Mouse (Mus musculus) embryonic facial prominence, embryonic 11.5 days (tissue): Measurements from ENCODE around the gene Klhl21. TPM values are rescaled to one million over a fixed set of nuclear protein-coding genes. Genes with fewer than 3 reads are reported as not detected.

Experiments used
- ATAC-seq: fragments of 200-750 bp; cut with Nextera tagmentation; replicated peaks from 2 replicates; pipeline ENCODE4 v1.8.0; 2017; ENCODE audit warnings: low read depth; ENCODE audit not compliant: insufficient number of reproducible peaks, low FRiP score, low TSS enrichment
- DNase-seq: peaks from one replicate; pipeline ENCODE4 v3.0.0-alpha.2; 2015; ENCODE audit warnings: low spot score
- H3K27ac ChIP-seq: fragments of 300-500 bp; sonication (generic); replicated peaks from 2 replicates; pipeline ENCODE4 v1.5.1; 2014; ENCODE audit warnings: mild to moderate bottlenecking, low read depth, low read length, control low read depth
- H3K27me3 ChIP-seq: fragments of 300-500 bp; sonication (generic); 2 replicates; pipeline ENCODE4 v1.6.1; 2014; ENCODE audit warnings: mild to moderate bottlenecking, low read length, moderate library complexity, mixed read lengths; ENCODE audit not compliant: control insufficient read depth, insufficient read depth
- H3K36me3 ChIP-seq: fragments of 300-500 bp; sonication (generic); replicated peaks from 2 replicates; pipeline ENCODE4 v1.6.1; 2014; ENCODE audit warnings: low read depth, mild to moderate bottlenecking, low read length, moderate library complexity, mixed read lengths; ENCODE audit not compliant: control insufficient read depth, insufficient read depth
- H3K4me1 ChIP-seq: fragments of 300-500 bp; sonication (generic); 2 replicates; pipeline ENCODE4 v1.6.1; 2014; ENCODE audit warnings: low read length, mixed read lengths; ENCODE audit not compliant: control insufficient read depth, insufficient read depth
- H3K4me2 ChIP-seq: fragments of 300-500 bp; sonication (generic); 2 replicates; pipeline ENCODE4 v1.6.1; 2014; ENCODE audit warnings: low read depth, mild to moderate bottlenecking, control low read depth, low read length, moderate library complexity
- H3K4me3 ChIP-seq: fragments of 300-500 bp; sonication (generic); 2 replicates; pipeline ENCODE4 v1.5.1; 2014; ENCODE audit warnings: low read depth, low read length, control low read depth
- H3K9ac ChIP-seq: fragments of 300-500 bp; sonication (generic); replicated peaks from 2 replicates; pipeline ENCODE4 v1.6.1; 2014; ENCODE audit warnings: mild to moderate bottlenecking, control low read depth, low read length
- H3K9me3 ChIP-seq: fragments of 300-500 bp; sonication (generic); replicated peaks from 2 replicates; pipeline ENCODE4 v1.6.1; 2016; ENCODE audit warnings: mild to moderate bottlenecking, low read length, inconsistent platforms, mixed read lengths; ENCODE audit not compliant: control insufficient read depth
- WGBS: fragments of 180-500 bp; shearing (Covaris S2); extraction: QIAGEN DNeasy Blood & Tissue Kit; methylation state at CpG from one replicate; pipeline ENCODE4 v1.1.7; 2014; 5-methylcytosine and 5-hydroxymethylcytosine counted together
- polyA plus RNA-seq: library from polyadenylated mRNA; unstranded; fragments of >200 nt; fragmentation: Nextera tagmentation; extraction: Ambion mirVana; gene quantifications from 2 replicates; pipeline ENCODE4 v1.2.1, GENCODE M21; 2014

Gene Klhl21
- polyA plus RNA-seq, 1 experiment from 2014 or later: 3.2 TPM

DNA sequence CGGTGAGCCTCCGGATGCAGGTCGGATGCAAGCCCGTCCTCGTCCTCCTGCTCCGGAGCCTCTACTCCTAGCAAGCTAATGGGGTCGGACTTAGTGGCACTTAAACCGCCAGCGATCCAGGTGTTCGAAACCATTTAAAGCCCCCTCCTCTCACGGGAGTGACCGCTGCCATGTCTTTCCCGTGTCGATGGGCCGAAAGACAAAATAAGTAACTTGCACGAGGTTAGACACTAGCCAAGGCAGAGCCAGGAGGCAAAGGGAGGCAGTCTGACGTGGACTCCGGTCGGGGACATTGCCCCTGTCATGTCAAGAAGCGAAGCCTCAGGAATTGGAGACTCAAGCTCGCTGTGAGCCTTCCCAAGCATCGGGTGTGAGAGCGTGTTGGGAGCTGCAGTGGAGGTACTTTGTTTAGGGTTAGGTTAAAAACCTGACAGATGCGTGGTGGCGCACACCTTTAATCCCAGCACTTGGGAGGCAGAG, 31.3 kb downstream of the Klhl21 start:
- WGBS: 5% methylated on average over 25 of the region's 25 CpGs
- DNase-seq (no peak), ATAC-seq (peak; percentile 15)
- peaks cover 24% of the 10 kb centered on the region for H3K36me3 ChIP-seq
- no peaks in the 10 kb centered on the region for H3K9me3 ChIP-seq
- peak overlapping the region; percentile 86 for H3K9ac ChIP-seq
- peak overlapping the region; percentile 98 for H3K4me3 ChIP-seq
- peak overlapping the region; percentile 61 for H3K4me2 ChIP-seq
- H3K4me1 ChIP-seq: no peaks in the 10 kb centered on the region
- H3K27ac ChIP-seq: no peak overlapping the region
- H3K27me3 ChIP-seq: no peaks in the 10 kb centered on the region

DNA sequence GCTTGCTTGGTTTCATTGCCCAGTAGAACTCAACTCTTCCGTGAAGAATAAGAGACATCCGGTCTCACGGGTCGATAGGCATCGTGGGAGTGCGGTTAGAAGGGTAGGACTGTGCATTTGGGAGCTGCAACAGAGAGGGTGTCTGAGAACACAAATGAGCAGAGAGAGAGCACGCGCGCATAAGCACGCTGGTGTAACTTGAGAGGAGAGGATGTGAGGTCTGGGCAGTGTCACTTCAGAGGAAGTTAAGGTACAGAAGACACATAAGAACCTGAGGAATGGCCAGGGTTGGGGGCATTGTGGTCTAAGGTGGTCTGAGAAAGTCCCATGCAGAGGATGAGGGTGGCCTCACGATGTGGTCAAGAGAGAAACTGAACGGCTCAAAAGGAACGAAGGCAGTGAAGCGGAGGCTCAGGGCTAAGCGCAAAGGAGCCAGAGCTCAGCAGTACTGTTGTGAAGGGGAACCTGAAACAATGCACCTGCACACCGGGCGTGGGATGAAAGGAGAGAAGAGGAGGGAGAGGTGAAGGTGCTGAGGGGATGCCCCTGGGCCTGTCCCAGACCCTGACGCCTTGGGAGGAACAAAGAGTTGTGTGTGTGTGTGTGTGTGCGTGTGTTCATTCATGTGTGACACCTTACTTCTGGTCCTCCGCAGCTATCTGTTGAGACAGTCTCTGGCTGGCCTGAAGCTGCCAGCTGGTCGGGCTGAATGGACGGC, 33.5 kb downstream of the Klhl21 start:
- H3K9ac ChIP-seq: no peak overlapping the region
- ATAC-seq: no peak
- H3K27ac ChIP-seq: no peak overlapping the region
- WGBS: 95% methylated on average over 22 of the region's 22 CpGs
- H3K4me2 ChIP-seq: no peak overlapping the region
- DNase-seq: no peak
- H3K4me3 ChIP-seq: no peak overlapping the region
- H3K9me3 ChIP-seq: no peaks in the 10 kb centered on the region
- H3K4me1 ChIP-seq: no peaks in the 10 kb centered on the region
- no peaks in the 10 kb centered on the region for H3K27me3 ChIP-seq
- peaks cover 32% of the 10 kb centered on the region for H3K36me3 ChIP-seq

DNA sequence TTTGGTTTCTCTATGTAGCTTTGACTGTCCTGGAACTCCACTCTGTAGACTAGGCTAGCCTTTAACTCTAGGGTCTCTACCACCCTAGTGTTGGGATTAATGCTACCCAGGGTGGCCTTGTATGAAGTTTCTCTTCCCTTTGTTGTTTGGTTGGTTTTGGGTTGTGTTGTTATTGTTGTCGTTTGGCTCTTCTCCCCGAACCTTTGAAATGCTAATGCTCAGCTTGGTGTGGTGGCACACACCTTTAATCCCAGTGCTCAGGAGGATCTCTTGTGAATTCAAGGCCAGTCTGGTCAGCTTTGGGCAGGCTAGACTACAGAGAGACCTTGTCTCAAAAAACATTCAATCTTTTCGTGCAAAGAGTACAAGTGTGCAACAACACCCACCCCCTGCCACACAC, 34.6 kb downstream of the Klhl21 start:
- no peak overlapping the region for H3K4me2 ChIP-seq
- H3K9me3 ChIP-seq: no peaks in the 10 kb centered on the region
- no peak overlapping the region for H3K9ac ChIP-seq
- WGBS: 86% methylated on average over 3 of the region's 3 CpGs
- H3K4me3 ChIP-seq: no peak overlapping the region
- DNase-seq (no peak), ATAC-seq (no peak)
- H3K27ac ChIP-seq: no peak overlapping the region
- no peaks in the 10 kb centered on the region for H3K27me3 ChIP-seq
- peaks cover 32% of the 10 kb centered on the region for H3K36me3 ChIP-seq
- no peaks in the 10 kb centered on the region for H3K4me1 ChIP-seq

DNA sequence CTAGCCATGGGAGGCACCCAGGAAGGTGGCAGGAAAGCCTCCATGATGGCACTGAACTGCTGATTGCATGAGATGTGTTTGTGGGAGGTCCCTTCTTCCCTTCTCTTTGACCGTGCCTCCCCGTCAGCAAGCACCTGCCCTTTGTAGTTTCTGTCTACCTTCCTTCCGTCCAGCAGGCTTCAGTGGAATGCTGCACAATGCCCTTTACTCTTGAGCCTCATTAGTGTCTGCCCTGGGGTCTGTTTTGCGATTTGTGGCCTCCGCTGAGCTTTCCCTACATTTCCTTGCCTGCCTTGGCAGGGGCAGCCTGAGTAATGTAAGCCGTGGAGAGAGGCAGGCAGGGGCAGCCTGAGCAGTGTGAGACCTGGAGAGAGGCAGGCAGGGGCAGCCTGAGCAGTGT, 36.0 kb downstream of the Klhl21 start:
- peaks cover 32% of the 10 kb centered on the region for H3K36me3 ChIP-seq

DNA sequence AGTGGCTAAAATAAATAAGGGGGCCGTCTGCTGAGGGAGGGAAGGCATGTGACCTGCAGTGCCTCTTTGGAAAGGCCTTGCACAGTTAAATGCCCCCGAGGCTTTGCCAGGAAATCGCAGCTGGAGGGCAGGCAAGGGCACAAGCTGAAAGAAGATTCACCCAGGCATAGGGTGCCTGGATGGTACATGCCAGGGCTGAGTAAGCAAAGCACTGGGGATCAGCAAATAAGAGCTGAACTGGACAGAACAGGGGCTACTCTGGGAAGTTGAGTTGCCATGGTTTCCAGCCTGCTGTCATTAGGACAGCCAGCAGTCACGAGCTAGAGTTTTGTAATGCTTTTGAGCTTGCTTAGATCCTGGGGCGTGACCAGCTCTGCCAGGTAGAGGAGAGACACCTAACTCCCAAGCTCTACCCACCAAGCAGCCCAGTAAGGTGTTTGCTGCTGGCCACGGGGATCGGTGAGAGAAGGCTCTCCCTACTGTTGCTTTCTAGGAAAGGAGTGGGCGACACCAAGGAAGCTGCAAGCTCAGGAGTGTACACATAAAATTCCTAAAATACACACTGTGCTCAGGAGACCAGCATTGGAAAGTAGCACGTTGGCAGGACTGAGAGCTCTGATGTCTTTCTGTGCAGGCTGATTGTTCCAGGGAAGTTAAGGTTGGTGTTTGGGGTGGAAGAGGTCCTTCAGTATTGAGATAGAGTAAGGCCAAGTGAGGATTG, 53.9 kb downstream of the Klhl21 start:
- H3K4me3 ChIP-seq: no peak overlapping the region
- no peak overlapping the region for H3K9ac ChIP-seq
- no peaks in the 10 kb centered on the region for H3K27me3 ChIP-seq
- no peak overlapping the region for H3K27ac ChIP-seq
- 72% methylated on average over 9 of the region's 9 CpGs for WGBS
- no peak for DNase-seq
- peaks cover 9% of the 10 kb centered on the region for H3K36me3 ChIP-seq
- no peaks in the 10 kb centered on the region for H3K4me1 ChIP-seq
- no peak overlapping the region for H3K4me2 ChIP-seq
- no peak for ATAC-seq
- no peaks in the 10 kb centered on the region for H3K9me3 ChIP-seq

More for the DNA sequence above, 36.0 kb downstream of the Klhl21 start:
- ATAC-seq (no peak), DNase-seq (no peak)
- Histone ChIP-seq H3K4me2 (no peak overlapping the region), H3K9me3 (no peaks in the 10 kb centered on the region), H3K27me3 (no peaks in the 10 kb centered on the region), H3K27ac (no peak overlapping the region), H3K4me3 (no peak overlapping the region), H3K9ac (no peak overlapping the region), H3K4me1 (no peaks in the 10 kb centered on the region)
- WGBS: 78% methylated on average over 6 of the region's 6 CpGs

DNA sequence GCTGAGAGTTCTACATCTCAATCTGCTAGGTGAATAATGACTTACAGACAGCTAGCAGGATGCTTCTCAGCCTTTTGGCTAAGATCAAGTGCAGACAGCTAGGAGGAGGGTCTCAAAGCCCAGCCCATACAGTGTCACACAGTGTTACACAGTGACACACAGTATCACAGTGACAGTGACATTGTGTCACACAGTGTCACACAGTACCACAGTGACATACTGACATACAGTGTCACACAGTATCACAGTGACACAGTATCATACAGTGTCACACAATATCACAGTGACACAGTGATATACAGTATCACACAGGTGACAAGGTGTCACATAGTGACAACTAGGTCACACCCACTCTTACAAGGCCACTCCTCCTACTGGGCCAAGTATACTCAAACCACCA, 58.7 kb downstream of the Klhl21 start:
- Histone ChIP-seq H3K9me3 (no peaks in the 10 kb centered on the region), H3K4me3 (no peak overlapping the region), H3K36me3 (no peaks in the 10 kb centered on the region), H3K27ac (no peak overlapping the region), H3K27me3 (no peaks in the 10 kb centered on the region), H3K4me2 (no peak overlapping the region), H3K9ac (no peak overlapping the region), H3K4me1 (no peaks in the 10 kb centered on the region)
- DNase-seq (no peak), ATAC-seq (0 out of 2 replicates have a peak, but pooled peaks have one; percentile 16)

Other genes with a start within 250 kb of the Klhl21 start
- gene Camta1, start 146.9 kb upstream of the Klhl21 start, polyA plus RNA-seq: 105 and 130 TPM in 2 replicates
- gene Dnajc11, start 75.1 kb upstream of the Klhl21 start, polyA plus RNA-seq: 75.0 and 79.3 TPM in 2 replicates
- 22.2 and 22.4 TPM in 2 replicates for gene Thap3, start 19.8 kb upstream of the Klhl21 start, polyA plus RNA-seq
- gene Phf13, start 12.5 kb upstream of the Klhl21 start, polyA plus RNA-seq: 23.1 and 25.8 TPM in 2 replicates
- gene Zbtb48, start 18.9 kb downstream of the Klhl21 start, polyA plus RNA-seq: 21.1 and 21.5 TPM in 2 replicates
- 0.25 and 0.55 TPM in 2 replicates for gene Tas1r1, start 29.8 kb downstream of the Klhl21 start, polyA plus RNA-seq
- gene Nol9, start 30.5 kb downstream of the Klhl21 start, polyA plus RNA-seq: 28.3 and 31.4 TPM in 2 replicates
- 5.3 and 6.8 TPM in 2 replicates for gene Plekhg5, start 63.7 kb downstream of the Klhl21 start, polyA plus RNA-seq
- gene Tnfrsf25, start 107.1 kb downstream of the Klhl21 start, polyA plus RNA-seq: 0.21 and 0.75 TPM in 2 replicates
- gene Espn, start 143.6 kb downstream of the Klhl21 start, polyA plus RNA-seq: 6.2 and 7.3 TPM in 2 replicates
- gene Hes2, start 150.1 kb downstream of the Klhl21 start, polyA plus RNA-seq: 0.22 and 0.24 TPM in 2 replicates
- gene Acot7, start 169.3 kb downstream of the Klhl21 start, polyA plus RNA-seq: 47.5 and 54.9 TPM in 2 replicates